Mouse (Mus musculus) retina, postnatal 7 days (tissue): ENCODE measurements around the gene Ecd.
"Not testable (repeated sequence)": the region's sequence is repeated elsewhere in the genome, so short reads cannot be mapped to it uniquely, and the experiment has no call there.

Source experiments
- DNase-seq: peaks from one replicate; pipeline ENCODE4 v3.0.0-alpha.2; 2012; ENCODE audit warnings: low read depth, low spot score

The Ecd gene

GRCm38 (mm10) chr14:20328474-20328873, 19.4 kb downstream of the Ecd start:
- DNase-seq = no peak

- DNase-seq = no peak
These were observed 23.7 kb downstream of the Ecd start for GRCm38 (mm10) chr14:20324196-20324595.

- DNase-seq = peak; percentile 23
These were observed 28.5 kb downstream of the Ecd start for GRCm38 (mm10) chr14:20319420-20319819.

GRCm38 (mm10) chr14:20315137-20315536, 32.8 kb downstream of the Ecd start:
- DNase-seq = no peak

- DNase-seq = not testable (repeated sequence)
These were observed 42.8 kb downstream of the Ecd start for GRCm38 (mm10) chr14:20305085-20305484.

GRCm38 (mm10) chr14:20298131-20298530, 49.8 kb downstream of the Ecd start:
- DNase-seq = no peak

GRCm38 (mm10) chr14:20297616-20298015, 50.3 kb downstream of the Ecd start:
- no peak for DNase-seq

- no peak for DNase-seq
These were observed 53.0 kb downstream of the Ecd start for GRCm38 (mm10) chr14:20294947-20295346.

GRCm38 (mm10) chr14:20294117-20294892, 53.6 kb downstream of the Ecd start, which contains the start of gene Nudt13:
Gene Nudt13, plus strand, starts transcription at chr14:20294697.
- peak; percentile 87 for DNase-seq

GRCm38 (mm10) chr14:20291391-20291790, 56.5 kb downstream of the Ecd start:
- no peak for DNase-seq
